Mouse (Mus musculus): ENCODE results near the gene Gbp8.

GRCm38 (mm10) chr5:105113656-105114055 is 25.7 kb downstream of the Gbp8 start:
- TF ChIP-seq POLR2A (IDR thresholded peaks at IDR 0.05; ENCODE audit: low read depth, low read length) = no peak
- no peak for TF ChIP-seq CTCF (IDR thresholded peaks at IDR 0.05; ENCODE audit: extremely low read depth, insufficient read length, insufficient replicate concordance, low read depth, low read length)

Measured in small intestine, adult 2 months (tissue).